Mouse (Mus musculus): ENCODE data around the gene Fancf. TPM values are rescaled to one million over a fixed set of nuclear protein-coding genes. Genes with fewer than 3 reads are reported as not detected.

Fancf gene
- polyA plus RNA-seq, 1 experiment from 2014 or later = 12.1 TPM

DNA sequence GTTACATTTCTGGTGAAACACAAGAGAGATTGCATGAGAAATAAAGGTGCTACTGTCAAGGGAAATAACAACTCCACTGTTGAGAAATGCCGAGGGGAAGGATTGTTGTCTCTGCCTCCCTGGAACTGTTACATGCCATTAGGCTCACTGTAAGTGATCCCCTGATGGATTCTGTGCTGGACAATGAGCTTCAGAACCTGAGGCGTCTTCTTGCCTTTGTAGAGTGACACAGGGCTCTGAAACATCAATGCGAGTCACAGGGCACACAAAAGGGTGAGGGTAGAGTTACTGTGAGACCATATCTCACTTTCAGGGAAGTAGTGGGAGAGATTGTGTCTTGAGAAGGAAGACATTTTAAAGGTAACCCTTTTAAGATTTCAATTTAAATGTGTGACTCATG, 23.3 kb upstream of the Fancf start:
- no peak overlapping the region for H3K27ac ChIP-seq (ENCODE audit: low read depth, low read length)
- H3K36me3 ChIP-seq (ENCODE audit: control insufficient read depth, insufficient read depth, low read length) = no peaks in the 10 kb centered on the region
- no peaks in the 10 kb centered on the region for H3K4me1 ChIP-seq (replicated peaks; ENCODE audit: control insufficient read depth, insufficient read depth, low read length)
- H3K27me3 ChIP-seq (ENCODE audit: control insufficient read depth, insufficient read depth, low read length) = no peaks in the 10 kb centered on the region
- H3K9me3 ChIP-seq (ENCODE audit: control insufficient read depth, low read length) = no peaks in the 10 kb centered on the region
- H3K9ac ChIP-seq (ENCODE audit: low read depth, low read length) = no peak overlapping the region
- H3K4me3 ChIP-seq (ENCODE audit: low read depth, low read length) = no peak overlapping the region
- ATAC-seq (ENCODE audit: low FRiP score) = no peak
- no peak for DNase-seq (ENCODE audit: low spot score)
- H3K4me2 ChIP-seq (replicated peaks; ENCODE audit: low read depth, low read length) = no peak overlapping the region
- 44% methylated on average over 3 of the region's 3 CpGs for WGBS

DNA sequence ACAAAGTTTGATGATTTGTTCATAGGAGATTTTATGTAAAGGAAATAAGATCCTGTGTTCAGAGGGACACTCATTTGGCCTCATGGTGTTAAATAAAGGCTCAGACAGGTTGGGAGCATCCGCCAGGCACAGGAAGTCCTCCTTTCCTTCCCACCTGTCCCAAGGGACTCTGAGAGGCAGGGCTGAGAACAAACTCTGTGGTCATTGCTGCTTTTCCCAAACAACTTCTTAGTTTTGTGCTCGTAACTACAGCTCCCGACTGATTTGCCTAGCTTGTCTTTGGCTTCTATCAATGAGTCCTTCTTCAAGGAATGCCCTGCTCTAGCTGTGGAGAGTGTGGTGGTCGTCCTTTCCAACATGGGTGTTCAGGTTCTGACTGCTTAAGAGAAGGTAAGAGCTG, 18.1 kb upstream of the Fancf start:
- no peak for ATAC-seq (ENCODE audit: low FRiP score)
- Histone ChIP-seq H3K36me3 (ENCODE audit: control insufficient read depth, insufficient read depth, low read length) (no peaks in the 10 kb centered on the region), H3K9ac (ENCODE audit: low read depth, low read length) (no peak overlapping the region), H3K4me1 (replicated peaks; ENCODE audit: control insufficient read depth, insufficient read depth, low read length) (no peaks in the 10 kb centered on the region), H3K27me3 (ENCODE audit: control insufficient read depth, insufficient read depth, low read length) (no peaks in the 10 kb centered on the region), H3K9me3 (ENCODE audit: control insufficient read depth, low read length) (no peaks in the 10 kb centered on the region), H3K4me2 (replicated peaks; ENCODE audit: low read depth, low read length) (no peak overlapping the region), H3K4me3 (ENCODE audit: low read depth, low read length) (no peak overlapping the region), H3K27ac (ENCODE audit: low read depth, low read length) (0 out of 2 replicates have a peak overlapping the region, but pooled peaks have one; percentile 17)
- DNase-seq (ENCODE audit: low spot score) = no peak
- WGBS = 79% methylated on average over 4 of the region's 4 CpGs

DNA sequence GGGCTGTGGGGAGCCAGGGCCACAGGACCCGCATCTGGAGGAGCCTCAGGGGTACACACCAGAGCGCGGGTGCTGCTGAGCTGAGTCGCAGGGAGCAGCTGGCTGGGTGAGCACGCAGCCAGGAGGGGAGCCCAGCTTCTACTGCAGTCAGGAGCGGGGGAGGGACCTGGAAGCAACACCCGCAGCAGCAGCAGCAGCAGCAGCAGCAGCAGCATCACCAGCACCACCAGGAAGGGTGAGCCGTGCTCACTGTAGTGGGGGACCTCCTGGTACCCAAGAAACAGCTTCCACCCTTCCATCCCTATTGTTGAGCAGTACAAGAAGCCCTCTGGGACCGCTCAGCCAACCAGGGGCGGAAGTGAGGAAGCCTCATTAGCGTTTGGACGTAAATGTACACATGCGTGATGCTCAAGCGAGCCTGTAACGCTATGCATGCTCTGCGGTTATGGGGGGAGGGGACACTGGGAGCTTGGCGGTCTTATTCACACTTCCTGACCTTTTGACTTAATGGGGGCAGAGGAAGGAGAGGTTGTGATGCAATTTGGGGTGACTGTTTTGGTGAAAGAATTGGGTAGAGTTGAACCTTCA, 17.2 kb upstream of the Fancf start:
- ATAC-seq (ENCODE audit: low FRiP score) (peak; percentile 97), DNase-seq (ENCODE audit: low spot score) (peak; percentile 77)
- Histone ChIP-seq H3K27me3 (ENCODE audit: control insufficient read depth, insufficient read depth, low read length) (no peaks in the 10 kb centered on the region), H3K4me1 (replicated peaks; ENCODE audit: control insufficient read depth, insufficient read depth, low read length) (no peaks in the 10 kb centered on the region), H3K9ac (ENCODE audit: low read depth, low read length) (peak overlapping the region; percentile 74), H3K4me2 (replicated peaks; ENCODE audit: low read depth, low read length) (peak overlapping the region; percentile 64), H3K4me3 (ENCODE audit: low read depth, low read length) (peak overlapping the region; percentile 38), H3K27ac (ENCODE audit: low read depth, low read length) (peak overlapping the region; percentile 82), H3K9me3 (ENCODE audit: control insufficient read depth, low read length) (no peaks in the 10 kb centered on the region), H3K36me3 (ENCODE audit: control insufficient read depth, insufficient read depth, low read length) (no peaks in the 10 kb centered on the region)
- WGBS = 1% methylated on average over 17 of the region's 17 CpGs

DNA sequence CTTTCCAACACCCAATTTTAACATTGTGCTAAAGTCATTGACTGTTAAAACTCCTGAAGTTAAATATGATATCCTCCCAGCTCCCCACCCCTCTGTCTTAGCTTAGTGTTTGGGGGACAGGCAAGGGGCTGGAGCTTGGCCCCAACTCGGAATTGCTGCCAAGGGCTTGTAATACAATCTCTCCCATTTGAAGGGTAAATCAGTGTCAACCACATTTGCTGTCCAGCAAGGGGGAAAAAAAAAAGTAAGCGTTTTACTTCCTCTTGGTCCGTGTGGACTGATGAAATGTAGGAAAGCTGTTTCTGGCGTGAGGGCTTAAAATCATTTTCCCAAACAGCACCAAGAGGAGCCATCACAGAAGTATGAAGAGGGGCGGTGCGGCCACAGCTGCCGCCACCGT, 16.7 kb upstream of the Fancf start:
- WGBS = 5% methylated on average over 8 of the region's 8 CpGs
- no peak for DNase-seq (ENCODE audit: low spot score)

DNA sequence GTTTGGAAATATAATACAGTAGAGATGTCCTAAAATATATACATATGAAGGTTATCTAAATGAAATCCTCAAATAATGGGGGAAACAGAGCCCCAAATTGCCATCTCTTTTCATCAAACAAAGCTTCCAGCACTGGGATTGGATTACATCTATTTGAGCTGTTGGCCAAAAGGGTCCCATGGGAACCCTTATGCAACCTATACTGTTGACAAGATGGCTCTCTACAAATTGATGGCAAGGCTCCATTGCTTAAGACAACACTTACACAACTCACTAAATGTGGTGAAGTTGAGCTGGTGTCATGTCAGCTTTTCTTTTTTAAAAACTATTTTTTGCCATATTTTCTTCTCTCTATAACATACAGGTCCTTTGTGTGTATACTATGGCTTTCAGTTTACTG, 14.2 kb upstream of the Fancf start:
- Histone ChIP-seq H3K4me3 (ENCODE audit: low read depth, low read length) (no peak overlapping the region), H3K9ac (ENCODE audit: low read depth, low read length) (no peak overlapping the region), H3K36me3 (ENCODE audit: control insufficient read depth, insufficient read depth, low read length) (no peaks in the 10 kb centered on the region), H3K27ac (ENCODE audit: low read depth, low read length) (no peak overlapping the region), H3K4me1 (replicated peaks; ENCODE audit: control insufficient read depth, insufficient read depth, low read length) (no peaks in the 10 kb centered on the region), H3K4me2 (replicated peaks; ENCODE audit: low read depth, low read length) (no peak overlapping the region), H3K27me3 (ENCODE audit: control insufficient read depth, insufficient read depth, low read length) (no peaks in the 10 kb centered on the region), H3K9me3 (ENCODE audit: control insufficient read depth, low read length) (no peaks in the 10 kb centered on the region)
- DNase-seq (ENCODE audit: low spot score) (no peak), ATAC-seq (ENCODE audit: low FRiP score) (no peak)

More for the DNA sequence above, 16.7 kb upstream of the Fancf start:
- Histone ChIP-seq H3K27ac (ENCODE audit: low read depth, low read length) (peak overlapping the region; percentile 82), H3K9me3 (ENCODE audit: control insufficient read depth, low read length) (no peaks in the 10 kb centered on the region), H3K4me3 (ENCODE audit: low read depth, low read length) (peak overlapping the region; percentile 38), H3K9ac (ENCODE audit: low read depth, low read length) (peak overlapping the region; percentile 74), H3K4me2 (replicated peaks; ENCODE audit: low read depth, low read length) (peak overlapping the region; percentile 64), H3K27me3 (ENCODE audit: control insufficient read depth, insufficient read depth, low read length) (no peaks in the 10 kb centered on the region), H3K36me3 (ENCODE audit: control insufficient read depth, insufficient read depth, low read length) (no peaks in the 10 kb centered on the region), H3K4me1 (replicated peaks; ENCODE audit: control insufficient read depth, insufficient read depth, low read length) (no peaks in the 10 kb centered on the region)
- ATAC-seq (ENCODE audit: low FRiP score) = peak; percentile 22; the same call in 1 of the 2 replicates

DNA sequence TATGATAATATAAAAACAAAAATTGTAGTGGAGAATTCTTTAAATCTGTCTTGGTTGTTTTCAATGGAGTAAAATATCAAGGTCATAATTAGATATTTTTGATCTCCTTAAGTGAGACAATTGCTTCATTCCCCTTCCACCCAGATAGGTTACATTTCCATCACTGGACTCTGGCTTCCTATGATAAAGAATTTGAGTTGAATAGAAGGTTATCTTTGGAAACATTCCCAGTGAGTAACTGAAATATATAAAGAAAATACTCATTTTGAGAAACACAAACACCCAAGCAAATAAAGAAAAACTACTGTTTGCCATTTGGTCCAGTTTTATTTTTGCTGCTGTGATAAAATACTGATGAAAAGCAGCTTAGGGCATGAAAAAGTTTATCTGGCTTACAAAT, 10.5 kb upstream of the Fancf start:
- no peaks in the 10 kb centered on the region for H3K4me1 ChIP-seq (replicated peaks; ENCODE audit: control insufficient read depth, insufficient read depth, low read length)
- no peaks in the 10 kb centered on the region for H3K9me3 ChIP-seq (ENCODE audit: control insufficient read depth, low read length)
- no peak overlapping the region for H3K27ac ChIP-seq (ENCODE audit: low read depth, low read length)
- no peak overlapping the region for H3K4me3 ChIP-seq (ENCODE audit: low read depth, low read length)
- no peak for DNase-seq (ENCODE audit: low spot score)
- no peak overlapping the region for H3K4me2 ChIP-seq (replicated peaks; ENCODE audit: low read depth, low read length)
- H3K27me3 ChIP-seq (ENCODE audit: control insufficient read depth, insufficient read depth, low read length) = no peaks in the 10 kb centered on the region
- ATAC-seq (ENCODE audit: low FRiP score) = no peak
- H3K36me3 ChIP-seq (ENCODE audit: control insufficient read depth, insufficient read depth, low read length) = no peaks in the 10 kb centered on the region
- H3K9ac ChIP-seq (ENCODE audit: low read depth, low read length) = no peak overlapping the region

DNA sequence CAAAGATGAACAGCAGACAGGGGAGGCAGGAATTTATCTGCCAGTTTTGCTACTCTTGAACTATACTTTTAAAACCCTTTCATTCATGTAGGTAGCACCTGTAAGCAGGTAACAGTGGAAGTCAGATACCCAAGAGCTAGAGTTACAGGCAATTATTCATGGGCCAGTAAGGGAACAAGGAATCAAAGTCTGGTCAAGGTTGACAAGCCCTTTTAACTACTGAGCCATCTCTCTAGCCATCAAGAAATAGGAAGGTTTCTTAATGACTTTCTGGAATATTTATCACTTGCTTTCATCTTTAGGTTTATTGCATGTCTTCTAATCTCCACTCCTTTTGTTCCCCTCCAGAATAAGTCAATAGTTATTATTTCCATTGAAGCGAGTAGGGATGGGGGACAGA, 10.0 kb upstream of the Fancf start:
- no peak overlapping the region for H3K27ac ChIP-seq (ENCODE audit: low read depth, low read length)
- H3K9ac ChIP-seq (ENCODE audit: low read depth, low read length) = no peak overlapping the region
- no peaks in the 10 kb centered on the region for H3K27me3 ChIP-seq (ENCODE audit: control insufficient read depth, insufficient read depth, low read length)
- H3K4me2 ChIP-seq (replicated peaks; ENCODE audit: low read depth, low read length) = no peak overlapping the region
- ATAC-seq (ENCODE audit: low FRiP score) (no peak), DNase-seq (ENCODE audit: low spot score) (no peak)
- H3K4me1 ChIP-seq (replicated peaks; ENCODE audit: control insufficient read depth, insufficient read depth, low read length) = no peaks in the 10 kb centered on the region
- no peaks in the 10 kb centered on the region for H3K9me3 ChIP-seq (ENCODE audit: control insufficient read depth, low read length)
- H3K36me3 ChIP-seq (ENCODE audit: control insufficient read depth, insufficient read depth, low read length) = no peaks in the 10 kb centered on the region
- WGBS = 100% methylated on average over 1 of the region's 1 CpGs
- no peak overlapping the region for H3K4me3 ChIP-seq (ENCODE audit: low read depth, low read length)

DNA sequence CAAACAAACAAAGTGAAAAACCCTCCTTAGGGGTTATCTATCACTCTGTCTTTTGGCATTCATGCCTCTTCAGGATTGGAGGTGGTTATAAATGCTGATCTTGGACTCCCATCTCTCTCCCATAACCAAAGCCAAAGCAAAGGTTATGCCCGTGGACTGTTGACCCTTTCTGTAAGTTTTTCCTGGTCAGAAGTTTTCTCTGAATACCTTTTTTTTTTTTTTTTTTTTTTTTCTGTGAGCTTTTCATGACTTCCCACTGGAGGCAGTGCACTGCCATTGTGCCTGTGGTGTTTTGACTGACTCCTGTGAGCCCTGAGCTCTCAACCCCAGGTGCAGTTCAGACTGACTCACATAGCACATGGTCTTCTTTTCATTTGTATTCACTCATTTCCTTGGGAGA, 5.9 kb upstream of the Fancf start:
- Histone ChIP-seq H3K4me1 (replicated peaks; ENCODE audit: control insufficient read depth, insufficient read depth, low read length) (no peaks in the 10 kb centered on the region), H3K27me3 (ENCODE audit: control insufficient read depth, insufficient read depth, low read length) (no peaks in the 10 kb centered on the region), H3K9me3 (ENCODE audit: control insufficient read depth, low read length) (no peaks in the 10 kb centered on the region), H3K4me3 (ENCODE audit: low read depth, low read length) (no peak overlapping the region), H3K4me2 (replicated peaks; ENCODE audit: low read depth, low read length) (no peak overlapping the region), H3K36me3 (ENCODE audit: control insufficient read depth, insufficient read depth, low read length) (no peaks in the 10 kb centered on the region), H3K27ac (ENCODE audit: low read depth, low read length) (no peak overlapping the region), H3K9ac (ENCODE audit: low read depth, low read length) (no peak overlapping the region)
- 80% methylated on average over 1 of the region's 1 CpGs for WGBS
- ATAC-seq (ENCODE audit: low FRiP score) (no peak), DNase-seq (ENCODE audit: low spot score) (no peak)

DNA sequence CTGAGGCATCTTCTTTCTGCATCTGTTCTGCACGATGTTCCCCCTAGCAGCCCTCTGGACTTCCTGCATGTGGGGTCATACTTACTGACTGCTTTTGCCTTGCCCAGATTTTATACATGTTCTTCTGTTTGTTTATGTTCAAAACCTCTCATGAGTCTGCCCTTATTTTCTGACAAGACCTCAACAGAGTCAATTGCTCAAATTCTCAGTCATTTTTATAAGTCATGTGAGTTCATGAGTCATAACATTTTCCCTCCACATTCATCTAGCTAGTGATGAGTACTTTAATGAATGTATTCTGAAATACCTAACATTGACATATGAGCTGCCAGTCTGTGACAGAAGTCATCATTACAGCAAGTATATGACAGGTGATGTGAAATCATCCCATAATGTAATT, 3.3 kb upstream of the Fancf start:
- H3K9ac ChIP-seq (ENCODE audit: low read depth, low read length) = no peak overlapping the region
- no peak overlapping the region for H3K4me3 ChIP-seq (ENCODE audit: low read depth, low read length)
- H3K4me2 ChIP-seq (replicated peaks; ENCODE audit: low read depth, low read length) = no peak overlapping the region
- H3K27ac ChIP-seq (ENCODE audit: low read depth, low read length) = no peak overlapping the region
- H3K36me3 ChIP-seq (ENCODE audit: control insufficient read depth, insufficient read depth, low read length) = no peaks in the 10 kb centered on the region
- DNase-seq (ENCODE audit: low spot score) = no peak
- no peaks in the 10 kb centered on the region for H3K9me3 ChIP-seq (ENCODE audit: control insufficient read depth, low read length)
- H3K27me3 ChIP-seq (ENCODE audit: control insufficient read depth, insufficient read depth, low read length) = no peaks in the 10 kb centered on the region
- no peak for ATAC-seq (ENCODE audit: low FRiP score)
- 71% methylated on average over 1 of the region's 1 CpGs for WGBS
- no peaks in the 10 kb centered on the region; the same call in 1 of the 2 replicates for H3K4me1 ChIP-seq (replicated peaks; ENCODE audit: control insufficient read depth, insufficient read depth, low read length)

Data from hindbrain, embryonic 11.5 days (tissue).